Mouse (Mus musculus) neural tube, embryonic 12.5 days (tissue): ENCODE results near the gene Wdtc1. TPM values are rescaled to one million over a fixed set of nuclear protein-coding genes. Genes with fewer than 3 reads are reported as not detected.
A peak's percentile ranks its signal among the peaks of the same experiment; 100 is the strongest.

ENCODE experiments used
- ATAC-seq: fragments of 200-750 bp; cut with Nextera tagmentation; 2 replicates; pipeline ENCODE4 v1.8.0; 2017; ENCODE audit warnings: low read depth, mild to moderate bottlenecking, moderate TSS enrichment, moderate library complexity; ENCODE audit not compliant: low FRiP score
- H3K27ac ChIP-seq: fragments of 300-500 bp; sonication (generic); 2 replicates; pipeline ENCODE4 v1.5.1; 2016
- H3K27me3 ChIP-seq: fragments of 300-500 bp; sonication (generic); replicated peaks from 2 replicates; pipeline ENCODE4 v1.6.1; 2016; ENCODE audit warnings: mild to moderate bottlenecking
- H3K36me3 ChIP-seq: fragments of 300-500 bp; sonication (generic); 2 replicates; pipeline ENCODE4 v1.6.1; 2016; ENCODE audit warnings: mild to moderate bottlenecking
- H3K4me1 ChIP-seq: fragments of 300-500 bp; sonication (generic); 2 replicates; pipeline ENCODE4 v1.6.1; 2016
- H3K4me2 ChIP-seq: fragments of 300-500 bp; sonication (generic); replicated peaks from 2 replicates; pipeline ENCODE4 v1.6.1; 2016; ENCODE audit warnings: mild to moderate bottlenecking
- H3K4me3 ChIP-seq: fragments of 300-500 bp; sonication (generic); 2 replicates; pipeline ENCODE4 v1.5.1; 2016
- H3K9ac ChIP-seq: fragments of 300-500 bp; sonication (generic); 2 replicates; pipeline ENCODE4 v1.6.1; 2016; ENCODE audit warnings: mild to moderate bottlenecking
- H3K9me3 ChIP-seq: fragments of 300-500 bp; sonication (generic); 2 replicates; pipeline ENCODE4 v1.6.1; 2016; ENCODE audit warnings: mild to moderate bottlenecking
- WGBS: fragments of 180-500 bp; shearing (Covaris S2); methylation state at CpG from one replicate; pipeline ENCODE4 v1.1.7; 2016; 5-methylcytosine and 5-hydroxymethylcytosine counted together
- polyA plus RNA-seq: library from polyadenylated mRNA; unstranded; fragments of >200 nt; fragmentation: Nextera tagmentation; extraction: Ambion mirVana; gene quantifications from 2 replicates; pipeline ENCODE4 v1.2.1, GENCODE M21; 2016

Gene Wdtc1
- polyA plus RNA-seq, 1 experiment from 2014 or later = 28.3 TPM

GRCm38 (mm10) chr4:133339148-133339749 lies 14.0 kb downstream of the Wdtc1 start:
- Histone ChIP-seq H3K4me2 (peak overlapping the region; percentile 82), H3K9ac (peak overlapping the region; percentile 92), H3K4me1 (peaks cover 13% of the 10 kb centered on the region), H3K36me3 (no peaks in the 10 kb centered on the region), H3K4me3 (peak overlapping the region; percentile 95), H3K27me3 (no peaks in the 10 kb centered on the region), H3K27ac (peak overlapping the region; percentile 72), H3K9me3 (no peaks in the 10 kb centered on the region)
- WGBS = 1% methylated on average over 60 of the region's 60 CpGs
- peak; percentile 96 for ATAC-seq

- H3K9ac ChIP-seq = peak overlapping the region; percentile 92
- H3K27ac ChIP-seq = peak overlapping the region; percentile 72
- peak overlapping the region; percentile 82 for H3K4me2 ChIP-seq
- peak overlapping the region; percentile 95 for H3K4me3 ChIP-seq
- peaks cover 13% of the 10 kb centered on the region for H3K4me1 ChIP-seq
- H3K9me3 ChIP-seq = no peaks in the 10 kb centered on the region
- WGBS = under 1% methylated on average over 38 of the region's 39 CpGs
- H3K36me3 ChIP-seq = no peaks in the 10 kb centered on the region
- peak; percentile 29 for ATAC-seq
- H3K27me3 ChIP-seq = no peaks in the 10 kb centered on the region
Observed at GRCm38 (mm10) chr4:133338521-133339095, 14.7 kb downstream of the Wdtc1 start.

GRCm38 (mm10) chr4:133337833-133338520 lies 15.3 kb downstream of the Wdtc1 start:
- Histone ChIP-seq H3K4me3 (peak overlapping the region; percentile 95), H3K4me1 (peaks cover 13% of the 10 kb centered on the region), H3K9ac (peak overlapping the region; percentile 92), H3K9me3 (no peaks in the 10 kb centered on the region), H3K4me2 (peak overlapping the region; percentile 82), H3K27ac (no peak overlapping the region), H3K36me3 (no peaks in the 10 kb centered on the region), H3K27me3 (no peaks in the 10 kb centered on the region)
- 14% methylated on average over 14 of the region's 14 CpGs for WGBS
- no peak for ATAC-seq

GRCm38 (mm10) chr4:133333306-133333705 lies 20.0 kb downstream of the Wdtc1 start:
- 84% methylated on average over 6 of the region's 6 CpGs for WGBS
- no peak overlapping the region for H3K9ac ChIP-seq
- no peak overlapping the region for H3K4me2 ChIP-seq
- H3K27ac ChIP-seq = no peak overlapping the region
- peaks cover 13% of the 10 kb centered on the region for H3K4me1 ChIP-seq
- no peaks in the 10 kb centered on the region for H3K36me3 ChIP-seq
- H3K9me3 ChIP-seq = no peaks in the 10 kb centered on the region
- no peaks in the 10 kb centered on the region for H3K27me3 ChIP-seq
- no peak overlapping the region for H3K4me3 ChIP-seq
- ATAC-seq = no peak

GRCm38 (mm10) chr4:133330296-133330695 lies 23.0 kb downstream of the Wdtc1 start:
- WGBS = 86% methylated on average over 4 of the region's 4 CpGs
- Histone ChIP-seq H3K9me3 (no peaks in the 10 kb centered on the region), H3K27me3 (no peaks in the 10 kb centered on the region), H3K4me2 (no peak overlapping the region), H3K36me3 (no peaks in the 10 kb centered on the region), H3K4me3 (no peak overlapping the region), H3K27ac (no peak overlapping the region), H3K4me1 (no peaks in the 10 kb centered on the region; the same call in 1 of the 2 replicates), H3K9ac (no peak overlapping the region)
- ATAC-seq = no peak

- Histone ChIP-seq H3K9ac (no peak overlapping the region), H3K9me3 (no peaks in the 10 kb centered on the region), H3K27me3 (no peaks in the 10 kb centered on the region), H3K27ac (no peak overlapping the region), H3K36me3 (no peaks in the 10 kb centered on the region), H3K4me2 (no peak overlapping the region), H3K4me1 (no peaks in the 10 kb centered on the region; the same call in 1 of the 2 replicates), H3K4me3 (no peak overlapping the region)
- no peak for ATAC-seq
- 90% methylated on average over 7 of the region's 7 CpGs for WGBS
Observed at GRCm38 (mm10) chr4:133328129-133328528, 25.2 kb downstream of the Wdtc1 start.

- no peak overlapping the region for H3K27ac ChIP-seq
- WGBS = 89% methylated on average over 3 of the region's 3 CpGs
- 0 out of 2 replicates have a peak, but pooled peaks cover 2% of the 10 kb centered on the region for H3K36me3 ChIP-seq
- H3K4me3 ChIP-seq = no peak overlapping the region
- H3K4me1 ChIP-seq = no peaks in the 10 kb centered on the region
- ATAC-seq = no peak
- no peaks in the 10 kb centered on the region for H3K9me3 ChIP-seq
- H3K27me3 ChIP-seq = no peaks in the 10 kb centered on the region
- no peak overlapping the region for H3K9ac ChIP-seq
- H3K4me2 ChIP-seq = no peak overlapping the region
Observed at GRCm38 (mm10) chr4:133319667-133320066, 33.6 kb downstream of the Wdtc1 start.

GRCm38 (mm10) chr4:133315991-133316390 lies 37.3 kb downstream of the Wdtc1 start:
- no peak for ATAC-seq
- Histone ChIP-seq H3K4me3 (no peak overlapping the region), H3K36me3 (peaks cover 8% of the 10 kb centered on the region; the same call in 1 of the 2 replicates), H3K4me1 (no peaks in the 10 kb centered on the region), H3K9me3 (no peaks in the 10 kb centered on the region), H3K27ac (no peak overlapping the region), H3K4me2 (no peak overlapping the region), H3K27me3 (no peaks in the 10 kb centered on the region), H3K9ac (no peak overlapping the region)
- WGBS = 81% methylated on average over 5 of the region's 5 CpGs

- no peaks in the 10 kb centered on the region for H3K27me3 ChIP-seq
- H3K4me1 ChIP-seq = no peaks in the 10 kb centered on the region
- ATAC-seq = no peak
- H3K36me3 ChIP-seq = peaks cover 8% of the 10 kb centered on the region; the same call in 1 of the 2 replicates
- H3K4me3 ChIP-seq = no peak overlapping the region
- no peak overlapping the region for H3K27ac ChIP-seq
- H3K4me2 ChIP-seq = no peak overlapping the region
- H3K9me3 ChIP-seq = no peaks in the 10 kb centered on the region
- H3K9ac ChIP-seq = no peak overlapping the region
- WGBS = 87% methylated on average over 8 of the region's 8 CpGs
Observed at GRCm38 (mm10) chr4:133314896-133315295, 38.4 kb downstream of the Wdtc1 start.

- H3K4me1 ChIP-seq = no peaks in the 10 kb centered on the region
- no peak overlapping the region for H3K4me2 ChIP-seq
- no peaks in the 10 kb centered on the region for H3K9me3 ChIP-seq
- no peak overlapping the region for H3K4me3 ChIP-seq
- peaks cover 17% of the 10 kb centered on the region for H3K36me3 ChIP-seq
- no peaks in the 10 kb centered on the region for H3K27me3 ChIP-seq
- H3K27ac ChIP-seq = no peak overlapping the region
- WGBS = 0% methylated on average over 3 of the region's 3 CpGs
- no peak for ATAC-seq
- H3K9ac ChIP-seq = no peak overlapping the region
Observed at GRCm38 (mm10) chr4:133309948-133310347, 43.3 kb downstream of the Wdtc1 start.

- no peaks in the 10 kb centered on the region for H3K27me3 ChIP-seq
- no peak for ATAC-seq
- 46% methylated on average over 3 of the region's 3 CpGs for WGBS
- H3K27ac ChIP-seq = no peak overlapping the region
- H3K9ac ChIP-seq = no peak overlapping the region
- peaks cover 28% of the 10 kb centered on the region for H3K36me3 ChIP-seq
- no peaks in the 10 kb centered on the region for H3K4me1 ChIP-seq
- H3K9me3 ChIP-seq = no peaks in the 10 kb centered on the region
- no peak overlapping the region for H3K4me3 ChIP-seq
- no peak overlapping the region for H3K4me2 ChIP-seq
Observed at GRCm38 (mm10) chr4:133307331-133307730, 46.0 kb downstream of the Wdtc1 start.

- no peak overlapping the region for H3K9ac ChIP-seq
- no peaks in the 10 kb centered on the region for H3K9me3 ChIP-seq
- H3K4me2 ChIP-seq = no peak overlapping the region
- no peak for ATAC-seq
- H3K27me3 ChIP-seq = no peaks in the 10 kb centered on the region
- no peak overlapping the region for H3K27ac ChIP-seq
- 93% methylated on average over 7 of the region's 7 CpGs for WGBS
- no peaks in the 10 kb centered on the region for H3K4me1 ChIP-seq
- H3K36me3 ChIP-seq = peaks cover 33% of the 10 kb centered on the region
- no peak overlapping the region for H3K4me3 ChIP-seq
Observed at GRCm38 (mm10) chr4:133305825-133306224, 47.5 kb downstream of the Wdtc1 start.
